Mouse (Mus musculus): Measurements from ENCODE around the gene Pcsk4. TPM values are rescaled to one million over a fixed set of nuclear protein-coding genes. Genes with fewer than 3 reads are reported as not detected.
A peak's percentile ranks its signal among the peaks of the same experiment; 100 is the strongest.

Pcsk4 gene
- polyA plus RNA-seq, 1 experiment from 2014 or later: 1.3 TPM

GRCm38 (mm10) chr10:80281921-80282371 is 47.4 kb downstream of the Pcsk4 start:
- Histone ChIP-seq H3K4me3 (no peak overlapping the region), H3K9me3 (replicated peaks) (no peaks in the 10 kb centered on the region), H3K27ac (peak overlapping the region; percentile 70), H3K4me2 (no peak overlapping the region), H3K9ac (no peak overlapping the region), H3K36me3 (peaks cover 80% of the 10 kb centered on the region), H3K27me3 (no peaks in the 10 kb centered on the region), H3K4me1 (replicated peaks) (peaks cover 25% of the 10 kb centered on the region)
- ATAC-seq (replicated peaks; ENCODE audit: insufficient number of reproducible peaks, insufficient read depth, low FRiP score, low read depth): peak; percentile 44
- 65% methylated on average over 8 of the region's 8 CpGs for WGBS

DNA sequence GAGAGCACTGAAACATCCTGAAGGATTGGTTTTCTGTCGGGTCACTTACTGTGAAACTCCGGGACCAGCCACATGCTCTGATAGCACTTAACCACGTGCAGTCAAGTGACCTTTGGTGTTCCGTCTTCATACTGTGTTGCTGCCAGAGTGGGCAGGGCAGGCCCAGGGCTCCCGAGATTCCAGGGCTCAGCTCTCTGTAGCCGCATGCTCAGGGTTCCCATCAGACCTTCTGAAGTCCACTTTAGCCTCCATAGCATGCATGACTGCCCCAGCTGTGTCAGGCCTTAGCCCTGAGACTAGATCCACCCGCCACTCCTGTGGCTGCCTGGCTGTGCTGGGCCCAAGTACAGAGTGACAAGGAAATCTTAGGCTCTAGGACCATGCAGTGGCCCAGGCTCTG is 48.0 kb downstream of the Pcsk4 start:
- no peak; the same call in 1 of the 2 replicates for ATAC-seq (replicated peaks; ENCODE audit: insufficient number of reproducible peaks, insufficient read depth, low FRiP score, low read depth)
- Histone ChIP-seq H3K4me1 (replicated peaks) (peaks cover 25% of the 10 kb centered on the region), H3K4me2 (no peak overlapping the region), H3K4me3 (no peak overlapping the region), H3K36me3 (peaks cover 78% of the 10 kb centered on the region), H3K27ac (peak overlapping the region; percentile 70), H3K27me3 (no peaks in the 10 kb centered on the region), H3K9me3 (replicated peaks) (no peaks in the 10 kb centered on the region), H3K9ac (0 out of 2 replicates have a peak overlapping the region, but pooled peaks have one; percentile 19)
- 49% methylated on average over 7 of the region's 7 CpGs for WGBS

GRCm38 (mm10) chr10:80279273-80279672 is 50.0 kb downstream of the Pcsk4 start:
- WGBS: 87% methylated on average over 12 of the region's 12 CpGs
- no peak for ATAC-seq (replicated peaks; ENCODE audit: insufficient number of reproducible peaks, insufficient read depth, low FRiP score, low read depth)
- H3K27me3 ChIP-seq: no peaks in the 10 kb centered on the region

DNA sequence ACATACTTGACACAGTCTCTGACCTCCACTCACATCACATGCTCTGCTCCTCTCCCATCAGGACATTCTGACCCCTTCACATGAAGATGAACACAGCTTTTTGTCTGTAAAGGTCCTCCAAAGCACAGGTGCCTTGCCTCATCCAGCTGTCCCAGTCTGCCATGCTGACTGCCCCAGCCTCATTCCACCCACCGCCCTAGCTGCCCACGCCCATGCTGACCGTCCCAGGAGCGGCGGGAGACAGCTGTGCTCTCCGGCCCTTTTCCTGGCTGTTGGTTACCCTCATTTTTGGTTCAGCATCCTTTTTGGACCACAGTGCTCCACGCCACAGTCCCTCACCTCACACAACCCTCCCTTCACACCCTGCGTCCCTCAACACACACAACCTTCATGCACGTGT is 50.9 kb downstream of the Pcsk4 start:
- H3K27ac ChIP-seq: no peak overlapping the region
- peaks cover 75% of the 10 kb centered on the region for H3K36me3 ChIP-seq
- ATAC-seq (replicated peaks; ENCODE audit: insufficient number of reproducible peaks, insufficient read depth, low FRiP score, low read depth): no peak
- no peaks in the 10 kb centered on the region for H3K9me3 ChIP-seq (replicated peaks)
- no peak overlapping the region for H3K9ac ChIP-seq
- H3K4me1 ChIP-seq (replicated peaks): peaks cover 32% of the 10 kb centered on the region
- H3K27me3 ChIP-seq: no peaks in the 10 kb centered on the region
- H3K4me2 ChIP-seq: no peak overlapping the region
- WGBS: 90% methylated on average over 9 of the region's 9 CpGs
- no peak overlapping the region for H3K4me3 ChIP-seq

More at GRCm38 (mm10) chr10:80279273-80279672, 50.0 kb downstream of the Pcsk4 start:
- Histone ChIP-seq H3K36me3 (peaks cover 77% of the 10 kb centered on the region), H3K9me3 (replicated peaks) (no peaks in the 10 kb centered on the region), H3K4me1 (replicated peaks) (peaks cover 25% of the 10 kb centered on the region), H3K27ac (no peak overlapping the region), H3K4me3 (no peak overlapping the region), H3K9ac (no peak overlapping the region), H3K4me2 (no peak overlapping the region)

DNA sequence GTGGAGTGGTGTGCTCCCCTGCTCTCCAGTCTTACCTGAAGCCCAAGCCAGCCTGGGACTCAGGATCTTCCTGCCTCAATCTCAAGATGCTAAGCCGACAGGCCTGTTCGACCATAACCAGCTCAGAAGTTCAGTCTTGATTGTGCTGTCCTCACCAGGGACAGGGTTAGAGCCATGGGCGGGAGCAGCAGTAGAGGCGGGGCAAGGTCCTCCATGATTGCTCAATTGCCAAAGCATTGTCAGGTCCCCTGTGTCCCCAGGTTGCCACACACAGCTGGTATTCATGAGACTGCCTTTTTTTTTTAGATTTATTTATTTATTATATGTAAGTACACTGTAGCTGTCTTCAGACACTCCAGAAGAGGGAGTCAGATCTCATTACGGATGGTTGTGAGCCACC is 53.1 kb downstream of the Pcsk4 start:
- no peak overlapping the region for H3K9ac ChIP-seq
- WGBS: 81% methylated on average over 5 of the region's 5 CpGs
- H3K36me3 ChIP-seq: peaks cover 68% of the 10 kb centered on the region
- no peak overlapping the region for H3K4me2 ChIP-seq
- H3K27me3 ChIP-seq: no peaks in the 10 kb centered on the region
- H3K4me1 ChIP-seq (replicated peaks): peaks cover 31% of the 10 kb centered on the region
- H3K27ac ChIP-seq: no peak overlapping the region
- no peak overlapping the region for H3K4me3 ChIP-seq
- no peak for ATAC-seq (replicated peaks; ENCODE audit: insufficient number of reproducible peaks, insufficient read depth, low FRiP score, low read depth)
- no peaks in the 10 kb centered on the region for H3K9me3 ChIP-seq (replicated peaks)

DNA sequence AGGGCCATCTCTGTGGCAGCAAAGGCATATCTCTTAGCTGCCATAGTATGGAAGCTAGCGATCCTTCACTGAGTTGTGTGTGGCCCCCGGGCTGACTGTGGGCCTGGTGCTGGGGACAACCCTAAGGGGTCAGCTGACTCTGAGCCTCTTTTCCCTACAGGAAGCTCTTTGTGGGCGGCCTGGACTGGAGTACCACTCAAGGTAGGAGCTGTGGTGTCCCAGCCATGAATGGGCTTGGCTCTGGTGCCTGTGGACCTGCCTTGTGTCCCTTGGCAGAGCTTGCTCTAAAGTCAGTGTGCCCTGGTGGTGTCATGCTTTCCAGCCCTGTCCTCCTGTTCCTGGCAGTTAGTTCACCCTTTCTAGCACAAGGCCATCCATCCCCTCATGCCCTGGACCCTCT is 55.5 kb downstream of the Pcsk4 start:
- no peak overlapping the region for H3K9ac ChIP-seq
- 0 out of 2 replicates have a peak, but pooled peaks have one; percentile 7 for ATAC-seq (replicated peaks; ENCODE audit: insufficient number of reproducible peaks, insufficient read depth, low FRiP score, low read depth)

DNA sequence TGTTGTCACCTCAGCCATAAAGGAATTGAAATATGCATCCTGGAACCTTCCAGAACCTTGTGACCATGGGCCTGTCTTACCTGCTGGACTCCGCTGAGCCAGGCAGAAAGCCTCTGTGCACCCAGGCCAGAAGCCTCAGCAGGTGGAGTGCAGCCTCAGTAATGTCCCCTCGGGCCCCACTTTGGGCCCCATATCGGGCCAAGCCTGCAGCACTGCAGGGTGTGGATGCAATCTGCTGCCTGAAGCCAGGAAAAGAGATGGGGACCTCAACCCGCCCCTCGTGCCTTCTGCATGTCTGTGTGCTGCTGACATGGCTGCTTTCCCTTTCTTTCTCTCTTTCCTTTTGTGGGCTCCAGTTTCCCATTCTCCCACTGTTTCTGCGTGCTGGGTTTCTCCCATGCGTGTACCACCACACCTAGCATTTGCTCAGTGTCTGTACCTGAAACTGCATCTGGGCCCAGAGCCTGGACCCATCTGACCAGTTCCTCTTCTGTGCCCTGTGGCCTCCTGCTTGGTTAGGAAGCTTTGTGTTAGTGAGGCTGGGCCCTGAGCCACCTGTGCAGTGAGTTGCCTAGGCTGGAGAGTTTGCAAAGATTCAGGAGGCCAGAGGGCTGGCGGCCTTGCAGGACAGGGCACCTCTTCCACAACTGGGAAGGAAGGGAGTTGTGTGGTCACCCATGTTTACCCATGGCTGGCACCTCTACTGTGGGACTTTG is 57.3 kb downstream of the Pcsk4 start:
- peaks cover 63% of the 10 kb centered on the region for H3K4me1 ChIP-seq (replicated peaks)
- peaks cover 36% of the 10 kb centered on the region for H3K36me3 ChIP-seq
- no peak overlapping the region; the same call in 1 of the 2 replicates for H3K9ac ChIP-seq

More for the DNA sequence above, 55.5 kb downstream of the Pcsk4 start:
- no peak overlapping the region for H3K4me2 ChIP-seq
- H3K4me3 ChIP-seq: no peak overlapping the region
- peaks cover 50% of the 10 kb centered on the region for H3K36me3 ChIP-seq
- peaks cover 44% of the 10 kb centered on the region for H3K4me1 ChIP-seq (replicated peaks)
- WGBS: 71% methylated on average over 3 of the region's 3 CpGs
- no peaks in the 10 kb centered on the region for H3K27me3 ChIP-seq
- H3K27ac ChIP-seq: no peak overlapping the region
- no peaks in the 10 kb centered on the region for H3K9me3 ChIP-seq (replicated peaks)

More for the DNA sequence above, 57.3 kb downstream of the Pcsk4 start:
- ATAC-seq (replicated peaks; ENCODE audit: insufficient number of reproducible peaks, insufficient read depth, low FRiP score, low read depth): no peak
- WGBS: 88% methylated on average over 8 of the region's 8 CpGs
- H3K9me3 ChIP-seq (replicated peaks): no peaks in the 10 kb centered on the region
- H3K27me3 ChIP-seq: no peaks in the 10 kb centered on the region
- no peak overlapping the region for H3K4me2 ChIP-seq
- H3K4me3 ChIP-seq: no peak overlapping the region
- no peak overlapping the region for H3K27ac ChIP-seq

Small RNA genes lying within 50 kb of the gene (microRNA-seq; reads per million reads assigned to microRNA genes)
- 0.63 reads per million for gene Mir6911

Other genes with a start within 250 kb of the Pcsk4 start
- 8.3 and 13.9 TPM in 2 replicates for gene Sbno2, start 223.9 kb downstream of the Pcsk4 start, polyA plus RNA-seq (2015; fragmentation: Nextera tagmentation; extraction: Ambion mirVana)
- gene Stk11, start 213.7 kb downstream of the Pcsk4 start, polyA plus RNA-seq (2015; fragmentation: Nextera tagmentation; extraction: Ambion mirVana): 10.0 and 14.2 TPM in 2 replicates
- gene Atp5d, start 190.9 kb downstream of the Pcsk4 start, polyA plus RNA-seq (2015; fragmentation: Nextera tagmentation; extraction: Ambion mirVana): 861 and 962 TPM in 2 replicates
- 1.7 and 2.9 TPM in 2 replicates for gene Cbarp, start 188.7 kb downstream of the Pcsk4 start, polyA plus RNA-seq (2015; fragmentation: Nextera tagmentation; extraction: Ambion mirVana)
- gene Midn, start 181.2 kb downstream of the Pcsk4 start, polyA plus RNA-seq (2015; fragmentation: Nextera tagmentation; extraction: Ambion mirVana): 11.6 and 16.8 TPM in 2 replicates
- gene Cirbp, start 163.5 kb downstream of the Pcsk4 start, polyA plus RNA-seq (2015; fragmentation: Nextera tagmentation; extraction: Ambion mirVana): 86.7 and 90.2 TPM in 2 replicates
- 7.7 and 9.1 TPM in 2 replicates for gene 1600002K03Rik, start 156.6 kb downstream of the Pcsk4 start, polyA plus RNA-seq (2015; fragmentation: Nextera tagmentation; extraction: Ambion mirVana)
- gene Efna2, start 150.0 kb downstream of the Pcsk4 start, polyA plus RNA-seq (2015; fragmentation: Nextera tagmentation; extraction: Ambion mirVana): 8.6 and 9.7 TPM in 2 replicates
- gene Mum1, start 103.1 kb downstream of the Pcsk4 start, polyA plus RNA-seq (2015; fragmentation: Nextera tagmentation; extraction: Ambion mirVana): 32.7 and 40.5 TPM in 2 replicates
- 553 and 586 TPM in 2 replicates for gene Ndufs7, start 80.4 kb downstream of the Pcsk4 start, polyA plus RNA-seq (2015; fragmentation: Nextera tagmentation; extraction: Ambion mirVana)
- gene Gamt, start 68.5 kb downstream of the Pcsk4 start, polyA plus RNA-seq (2015; fragmentation: Nextera tagmentation; extraction: Ambion mirVana): 47.7 and 52.9 TPM in 2 replicates
- 31.5 and 40.0 TPM in 2 replicates for gene Dazap1, start 68.0 kb downstream of the Pcsk4 start, polyA plus RNA-seq (2015; fragmentation: Nextera tagmentation; extraction: Ambion mirVana)
- 525 and 544 TPM in 2 replicates for gene Rps15, start 37.0 kb downstream of the Pcsk4 start, polyA plus RNA-seq (2015; fragmentation: Nextera tagmentation; extraction: Ambion mirVana)
- gene Apc2, start 33.5 kb downstream of the Pcsk4 start, polyA plus RNA-seq (2015; fragmentation: Nextera tagmentation; extraction: Ambion mirVana): 0.96 and 2.1 TPM in 2 replicates
- 32.4 and 36.8 TPM in 2 replicates for gene 2310011J03Rik, start 9.0 kb downstream of the Pcsk4 start, polyA plus RNA-seq (2015; fragmentation: Nextera tagmentation; extraction: Ambion mirVana)
- 1.6 and 3.4 TPM in 2 replicates for gene Reep6, start 455 bp upstream of the Pcsk4 start, polyA plus RNA-seq (2015; fragmentation: Nextera tagmentation; extraction: Ambion mirVana)
- 10.9 and 12.7 TPM in 2 replicates for gene Adamtsl5, start 18.9 kb upstream of the Pcsk4 start, polyA plus RNA-seq (2015; fragmentation: Nextera tagmentation; extraction: Ambion mirVana)
- gene Plk5, start 27.0 kb upstream of the Pcsk4 start, polyA plus RNA-seq (2015; fragmentation: Nextera tagmentation; extraction: Ambion mirVana): 0.06 and 0.09 TPM in 2 replicates
- gene Mex3d, start 58.2 kb upstream of the Pcsk4 start, polyA plus RNA-seq (2015; fragmentation: Nextera tagmentation; extraction: Ambion mirVana): 4.8 and 5.2 TPM in 2 replicates
- 122 and 177 TPM in 2 replicates for gene Mbd3, start 70.1 kb upstream of the Pcsk4 start, polyA plus RNA-seq (2015; fragmentation: Nextera tagmentation; extraction: Ambion mirVana)
- gene Uqcr11, start 77.3 kb upstream of the Pcsk4 start, polyA plus RNA-seq (2015; fragmentation: Nextera tagmentation; extraction: Ambion mirVana): 1,499 and 1,535 TPM in 2 replicates
- 41.3 and 67.2 TPM in 2 replicates for gene Tcf3, start 104.1 kb upstream of the Pcsk4 start, polyA plus RNA-seq (2015; fragmentation: Nextera tagmentation; extraction: Ambion mirVana)
- gene Onecut3, start 165.3 kb upstream of the Pcsk4 start, polyA plus RNA-seq (2015; fragmentation: Nextera tagmentation; extraction: Ambion mirVana): not detected in 2 replicates
- gene Atp8b3, start 209.6 kb upstream of the Pcsk4 start, polyA plus RNA-seq (2015; fragmentation: Nextera tagmentation; extraction: Ambion mirVana): 0.05 and 0.06 TPM in 2 replicates
- gene Rexo1, start 232.1 kb upstream of the Pcsk4 start, polyA plus RNA-seq (2015; fragmentation: Nextera tagmentation; extraction: Ambion mirVana): 13.6 and 20.2 TPM in 2 replicates
- gene Klf16, start 247.8 kb upstream of the Pcsk4 start, polyA plus RNA-seq (2015; fragmentation: Nextera tagmentation; extraction: Ambion mirVana): 4.7 and 6.4 TPM in 2 replicates